Comparison of ENCODE assay signal across 9 mouse cellular contexts in genomic region chr8:48300613-48301037, GRCm38 (mm10).
DNase-seq lines count a peak whose midpoint lies in the region; ATAC-seq and TF ChIP-seq lines count a peak whose summit lies in the region.
"Had no signal": no experiment of that assay in that cellular context is flagged by ENCODE, and none has a peak within 500 bp of the region (broad histone marks: within the 10 kb centered on the region; RNA-seq: fewer than 3 reads in every experiment).

No protein-coding gene starts in this region.

- no peak overlapping the region for H3K4me3 ChIP-seq in lung, adult 2 months (replicated peaks; ENCODE audit: extremely low read depth, low read depth, low read length)
- peak overlapping the region; percentile 44 for H3K4me3 ChIP-seq in cortical plate, adult 2 months (ENCODE audit: insufficient read depth, low read length)
- H3K4me3 ChIP-seq in hindbrain, embryonic 12.5 days = no peak overlapping the region
- no peak overlapping the region for H3K4me3 ChIP-seq in neural tube, embryonic 14.5 days (ENCODE audit: low read depth, low read length)

- WGBS in lung, adult 2 months = 60% methylated on average over 12 of the region's 12 CpGs
- WGBS in hindbrain, embryonic 12.5 days = 53% methylated on average over 12 of the region's 12 CpGs
- 35% methylated on average over 12 of the region's 12 CpGs for WGBS in neural tube, embryonic 14.5 days

- no peak overlapping the region for H3K9ac ChIP-seq in hindbrain, embryonic 12.5 days
- no peak overlapping the region for H3K9ac ChIP-seq in neural tube, embryonic 14.5 days (replicated peaks; ENCODE audit: low read depth, low read length)

- no peak for TF ChIP-seq CTCF in lung, adult 2 months (IDR thresholded peaks at IDR 0.05; ENCODE audit: insufficient read depth, low read length)
- TF ChIP-seq CTCF in cortical plate, adult 2 months (IDR thresholded peaks at IDR 0.05; ENCODE audit: extremely low read depth, insufficient read depth, low read length) = no peak

- DNase-seq in lung, postnatal 14 days = peak; percentile 2
- no peak for DNase-seq in lung, adult 2 months
- DNase-seq in adrenal gland, adult 18-20 months (ENCODE audit: low spot score in 2 of 2) = no peak
- no peak for DNase-seq in adrenal gland, postnatal 25 days
- DNase-seq: thymus, adult 18-20 months had no signal

- ATAC-seq in hindbrain, embryonic 12.5 days (ENCODE audit: low FRiP score) = peak; percentile 69
- ATAC-seq in neural tube, embryonic 14.5 days (ENCODE audit: low read depth) = peak; percentile 56; the same call in 1 of the 2 replicates
- no peak for ATAC-seq in megakaryocyte, adult 5-6 weeks (ENCODE audit: poor library complexity, severe bottlenecking)

- peaks cover 29% of the 10 kb centered on the region for H3K36me3 ChIP-seq in hindbrain, embryonic 12.5 days
- peaks cover 7% of the 10 kb centered on the region; the same call in 1 of the 2 replicates for H3K36me3 ChIP-seq in neural tube, embryonic 14.5 days (ENCODE audit: control insufficient read depth, insufficient read depth, low read length)

- no peaks in the 10 kb centered on the region for H3K4me1 ChIP-seq in lung, adult 2 months (ENCODE audit: control insufficient read depth, insufficient read depth, low read length)
- peaks cover 2% of the 10 kb centered on the region; the same call in 1 of the 2 replicates for H3K4me1 ChIP-seq in cortical plate, adult 2 months (ENCODE audit: control insufficient read depth, insufficient read depth, low read length)
- H3K4me1 ChIP-seq in hindbrain, embryonic 12.5 days = peaks cover 12% of the 10 kb centered on the region
- H3K4me1 ChIP-seq in neural tube, embryonic 14.5 days (ENCODE audit: control insufficient read depth, insufficient read depth, low read length) = peaks cover 8% of the 10 kb centered on the region

- H3K9me3 ChIP-seq in hindbrain, embryonic 12.5 days (replicated peaks) = no peaks in the 10 kb centered on the region
- H3K9me3 ChIP-seq in neural tube, embryonic 14.5 days (ENCODE audit: control insufficient read depth, low read length) = no peaks in the 10 kb centered on the region

- no peak for TF ChIP-seq POLR2A in lung, adult 2 months (IDR thresholded peaks at IDR 0.05; ENCODE audit: borderline replicate concordance, extremely low read depth, low read depth, low read length)
- TF ChIP-seq POLR2A in cortical plate, adult 2 months (IDR thresholded peaks at IDR 0.05; ENCODE audit: extremely low read depth, insufficient read depth, low read length) = no peak; the same call in 1 of the 2 replicates

- H3K27ac ChIP-seq in cortical plate, adult 2 months (ENCODE audit: insufficient read depth, low read length) = no peak overlapping the region
- peak overlapping the region; percentile 52; the same call in 1 of the 2 replicates for H3K27ac ChIP-seq in hindbrain, embryonic 12.5 days
- 0 out of 2 replicates have a peak overlapping the region, but pooled peaks have one; percentile 0 for H3K27ac ChIP-seq in neural tube, embryonic 14.5 days (ENCODE audit: low read depth, low read length)

- H3K4me2 ChIP-seq in hindbrain, embryonic 12.5 days (replicated peaks) = no peak overlapping the region
- no peak overlapping the region for H3K4me2 ChIP-seq in neural tube, embryonic 14.5 days (ENCODE audit: low read depth, low read length)

- no peaks in the 10 kb centered on the region for H3K27me3 ChIP-seq in hindbrain, embryonic 12.5 days
- no peaks in the 10 kb centered on the region for H3K27me3 ChIP-seq in neural tube, embryonic 14.5 days (ENCODE audit: control insufficient read depth, insufficient read depth, low read length)
